Mouse (Mus musculus): ENCODE data around the gene Zfp780b. TPM values are rescaled to one million over a fixed set of nuclear protein-coding genes. Genes with fewer than 3 reads are reported as not detected.
A peak's percentile ranks its signal among the peaks of the same experiment; 100 is the strongest.
"Not testable (repeated sequence)": the region's sequence is repeated elsewhere in the genome, so short reads cannot be mapped to it uniquely, and the experiment has no call there.

Zfp780b gene
- polyA plus RNA-seq (2014; fragmentation: Nextera tagmentation; extraction: Ambion mirVana) = 17.8 and 17.9 TPM in 2 replicates

GRCm38 (mm10) chr7:27978683-27979528, at the start of gene Zfp780b:
TSS of gene Zfp780b (minus strand) at chr7:27979171.
- Histone ChIP-seq H3K27me3 (replicated peaks; ENCODE audit: control insufficient read depth, insufficient read depth, low read length) (no peaks in the 10 kb centered on the region), H3K36me3 (ENCODE audit: control insufficient read depth, insufficient read depth, low read length) (no peaks in the 10 kb centered on the region), H3K4me1 (ENCODE audit: control insufficient read depth, insufficient read depth, low read length) (peaks cover 10% of the 10 kb centered on the region), H3K4me3 (ENCODE audit: low read depth, low read length) (peak within 1 kb of the TSS; percentile 63), H3K4me2 (ENCODE audit: low read length) (peak within 1 kb of the TSS; percentile 92), H3K9me3 (replicated peaks; ENCODE audit: control insufficient read depth, low read length) (peaks cover 16% of the 10 kb centered on the region; the same call in 1 of the 2 replicates), H3K27ac (ENCODE audit: low read depth, low read length) (0 out of 2 replicates have a peak within 1 kb of the TSS, but pooled peaks have one; percentile 45), H3K9ac (ENCODE audit: low read length) (peak within 1 kb of the TSS; percentile 80)
- DNase-seq (ENCODE audit: low spot score) (peak; percentile 84), ATAC-seq (peak; percentile 89)
- WGBS = under 1% methylated on average over 29 of the region's 29 CpGs

- 0 out of 2 replicates have a peak overlapping the region, but pooled peaks have one; percentile 14 for H3K27ac ChIP-seq (ENCODE audit: low read depth, low read length)
- H3K9ac ChIP-seq (ENCODE audit: low read length) = peak overlapping the region; percentile 88
- peaks cover 4% of the 10 kb centered on the region; the same call in 1 of the 2 replicates for H3K4me1 ChIP-seq (ENCODE audit: control insufficient read depth, insufficient read depth, low read length)
- WGBS = 20% methylated on average over 7 of the region's 7 CpGs
- H3K9me3 ChIP-seq (replicated peaks; ENCODE audit: control insufficient read depth, low read length) = no peaks in the 10 kb centered on the region
- H3K36me3 ChIP-seq (ENCODE audit: control insufficient read depth, insufficient read depth, low read length) = 0 out of 2 replicates have a peak, but pooled peaks cover 8% of the 10 kb centered on the region
- H3K27me3 ChIP-seq (replicated peaks; ENCODE audit: control insufficient read depth, insufficient read depth, low read length) = no peaks in the 10 kb centered on the region
- H3K4me2 ChIP-seq (ENCODE audit: low read length) = peak overlapping the region; percentile 91
- ATAC-seq = peak; percentile 44
- peak overlapping the region; percentile 65 for H3K4me3 ChIP-seq (ENCODE audit: low read depth, low read length)
- DNase-seq (ENCODE audit: low spot score) = no peak
Measured at GRCm38 (mm10) chr7:28014445-28014810, 35.5 kb upstream of the Zfp780b start.

- peak within 1 kb of the TSS; percentile 88 for H3K9ac ChIP-seq (ENCODE audit: low read length)
- H3K4me2 ChIP-seq (ENCODE audit: low read length) = peak within 1 kb of the TSS; percentile 91
- H3K4me3 ChIP-seq (ENCODE audit: low read depth, low read length) = peak within 1 kb of the TSS; percentile 65
- no peaks in the 10 kb centered on the region for H3K27me3 ChIP-seq (replicated peaks; ENCODE audit: control insufficient read depth, insufficient read depth, low read length)
- peak; percentile 90 for DNase-seq (ENCODE audit: low spot score)
- H3K36me3 ChIP-seq (ENCODE audit: control insufficient read depth, insufficient read depth, low read length) = 0 out of 2 replicates have a peak, but pooled peaks cover 8% of the 10 kb centered on the region
- H3K9me3 ChIP-seq (replicated peaks; ENCODE audit: control insufficient read depth, low read length) = no peaks in the 10 kb centered on the region
- under 1% methylated on average over 47 of the region's 47 CpGs for WGBS
- peak; percentile 97 for ATAC-seq
- peaks cover 4% of the 10 kb centered on the region; the same call in 1 of the 2 replicates for H3K4me1 ChIP-seq (ENCODE audit: control insufficient read depth, insufficient read depth, low read length)
- H3K27ac ChIP-seq (ENCODE audit: low read depth, low read length) = peak within 1 kb of the TSS; percentile 14; the same call in 1 of the 2 replicates
Measured at GRCm38 (mm10) chr7:28013549-28014444, 34.8 kb upstream of the Zfp780b start, which contains the start of gene Zfp850. TSS of gene Zfp850 (minus strand) at chr7:28014115.

GRCm38 (mm10) chr7:28010271-28010670, 31.3 kb upstream of the Zfp780b start:
- Histone ChIP-seq H3K27me3 (replicated peaks; ENCODE audit: control insufficient read depth, insufficient read depth, low read length) (no peaks in the 10 kb centered on the region), H3K4me1 (ENCODE audit: control insufficient read depth, insufficient read depth, low read length) (peaks cover 4% of the 10 kb centered on the region; the same call in 1 of the 2 replicates), H3K4me2 (ENCODE audit: low read length) (no peak overlapping the region), H3K9me3 (replicated peaks; ENCODE audit: control insufficient read depth, low read length) (no peaks in the 10 kb centered on the region), H3K27ac (ENCODE audit: low read depth, low read length) (no peak overlapping the region), H3K4me3 (ENCODE audit: low read depth, low read length) (no peak overlapping the region), H3K36me3 (ENCODE audit: control insufficient read depth, insufficient read depth, low read length) (peaks cover 19% of the 10 kb centered on the region), H3K9ac (ENCODE audit: low read length) (no peak overlapping the region)
- WGBS = 98% methylated on average over 3 of the region's 3 CpGs
- ATAC-seq (no peak), DNase-seq (ENCODE audit: low spot score) (no peak)

- Histone ChIP-seq H3K4me2 (ENCODE audit: low read length) (no peak overlapping the region), H3K4me1 (ENCODE audit: control insufficient read depth, insufficient read depth, low read length) (peaks cover 10% of the 10 kb centered on the region), H3K4me3 (ENCODE audit: low read depth, low read length) (no peak overlapping the region), H3K27me3 (replicated peaks; ENCODE audit: control insufficient read depth, insufficient read depth, low read length) (no peaks in the 10 kb centered on the region), H3K9ac (ENCODE audit: low read length) (no peak overlapping the region), H3K36me3 (ENCODE audit: control insufficient read depth, insufficient read depth, low read length) (peaks cover 3% of the 10 kb centered on the region; the same call in 1 of the 2 replicates), H3K9me3 (replicated peaks; ENCODE audit: control insufficient read depth, low read length) (peaks cover 40% of the 10 kb centered on the region), H3K27ac (ENCODE audit: low read depth, low read length) (no peak overlapping the region)
- no peak for ATAC-seq
- WGBS = 67% methylated on average over 2 of the region's 2 CpGs
- no peak for DNase-seq (ENCODE audit: low spot score)
Measured at GRCm38 (mm10) chr7:27982197-27982596, 3.2 kb upstream of the Zfp780b start.

GRCm38 (mm10) chr7:27949451-27949850, 29.5 kb downstream of the Zfp780b start:
- not testable (repeated sequence) for H3K4me1 ChIP-seq (ENCODE audit: control insufficient read depth, insufficient read depth, low read length); H3K4me2 ChIP-seq (ENCODE audit: low read length); H3K27ac ChIP-seq (ENCODE audit: low read depth, low read length); H3K27me3 ChIP-seq (replicated peaks; ENCODE audit: control insufficient read depth, insufficient read depth, low read length); H3K9ac ChIP-seq (ENCODE audit: low read length); H3K36me3 ChIP-seq (ENCODE audit: control insufficient read depth, insufficient read depth, low read length); DNase-seq (ENCODE audit: low spot score); H3K9me3 ChIP-seq (replicated peaks; ENCODE audit: control insufficient read depth, low read length); ATAC-seq; H3K4me3 ChIP-seq (ENCODE audit: low read depth, low read length)
- WGBS = 91% methylated on average over 13 of the region's 13 CpGs

GRCm38 (mm10) chr7:27941869-27942268, 37.1 kb downstream of the Zfp780b start:
- H3K27me3 ChIP-seq (replicated peaks; ENCODE audit: control insufficient read depth, insufficient read depth, low read length); H3K9ac ChIP-seq (ENCODE audit: low read length); H3K9me3 ChIP-seq (replicated peaks; ENCODE audit: control insufficient read depth, low read length); ATAC-seq; H3K4me1 ChIP-seq (ENCODE audit: control insufficient read depth, insufficient read depth, low read length); H3K4me3 ChIP-seq (ENCODE audit: low read depth, low read length); H3K36me3 ChIP-seq (ENCODE audit: control insufficient read depth, insufficient read depth, low read length); H3K27ac ChIP-seq (ENCODE audit: low read depth, low read length); H3K4me2 ChIP-seq (ENCODE audit: low read length): not testable (repeated sequence)
- 37% methylated on average over 4 of the region's 7 CpGs for WGBS
- peak; percentile 11 for DNase-seq (ENCODE audit: low spot score)

- not testable (repeated sequence) for H3K4me1 ChIP-seq (ENCODE audit: control insufficient read depth, insufficient read depth, low read length); H3K9ac ChIP-seq (ENCODE audit: low read length); H3K9me3 ChIP-seq (replicated peaks; ENCODE audit: control insufficient read depth, low read length); H3K27ac ChIP-seq (ENCODE audit: low read depth, low read length); DNase-seq (ENCODE audit: low spot score); H3K27me3 ChIP-seq (replicated peaks; ENCODE audit: control insufficient read depth, insufficient read depth, low read length); ATAC-seq; H3K4me2 ChIP-seq (ENCODE audit: low read length); H3K36me3 ChIP-seq (ENCODE audit: control insufficient read depth, insufficient read depth, low read length); H3K4me3 ChIP-seq (ENCODE audit: low read depth, low read length)
- WGBS = 33% methylated on average over 1 of the region's 9 CpGs
Measured at GRCm38 (mm10) chr7:27933800-27934158, 45.2 kb downstream of the Zfp780b start.
